Mouse (Mus musculus) inflammation-experienced regulatory T-cells, adult 6 months (primary cell): ENCODE data around the gene Scn2a. TPM values are rescaled to one million over a fixed set of nuclear protein-coding genes. Genes with fewer than 3 reads are reported as not detected.

ENCODE experiments used
- ATAC-seq: one replicate; pipeline ENCODE4 v1.8.0; 2017
- polyA plus RNA-seq, 3 experiments: library from polyadenylated mRNA; unstranded; fragments of 100-300 nt; shearing (Covaris generic); gene quantifications; one replicate each; pipeline ENCODE4 v1.2.1; 2017

Scn2a gene
- polyA plus RNA-seq, 3 experiments from 2014 or later = 0.50 to 0.80 (median 0.55) TPM

GRCm38 (mm10) chr2:65700246-65700645, 79.7 kb downstream of the Scn2a start:
- no peak for ATAC-seq

DNA sequence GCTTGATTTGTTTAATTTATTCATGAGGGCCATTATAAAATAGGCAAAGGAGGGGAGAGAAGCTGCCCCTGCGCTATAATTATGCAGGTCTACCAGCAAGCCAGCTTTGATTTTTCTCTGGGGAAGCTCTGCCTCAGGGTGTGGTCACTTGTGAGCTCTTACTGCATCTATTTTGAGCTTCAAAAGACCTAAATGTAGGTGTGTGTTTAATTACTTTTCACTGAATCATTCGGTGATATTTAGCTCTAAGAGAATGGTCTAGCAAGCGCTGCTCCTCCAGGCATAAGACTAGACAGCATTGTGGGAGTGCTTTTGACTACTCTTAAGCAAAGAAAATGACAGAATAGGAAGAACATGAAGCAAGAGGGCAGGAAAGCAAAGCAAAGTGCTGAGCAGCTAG, 80.6 kb downstream of the Scn2a start:
- no peak for ATAC-seq

DNA sequence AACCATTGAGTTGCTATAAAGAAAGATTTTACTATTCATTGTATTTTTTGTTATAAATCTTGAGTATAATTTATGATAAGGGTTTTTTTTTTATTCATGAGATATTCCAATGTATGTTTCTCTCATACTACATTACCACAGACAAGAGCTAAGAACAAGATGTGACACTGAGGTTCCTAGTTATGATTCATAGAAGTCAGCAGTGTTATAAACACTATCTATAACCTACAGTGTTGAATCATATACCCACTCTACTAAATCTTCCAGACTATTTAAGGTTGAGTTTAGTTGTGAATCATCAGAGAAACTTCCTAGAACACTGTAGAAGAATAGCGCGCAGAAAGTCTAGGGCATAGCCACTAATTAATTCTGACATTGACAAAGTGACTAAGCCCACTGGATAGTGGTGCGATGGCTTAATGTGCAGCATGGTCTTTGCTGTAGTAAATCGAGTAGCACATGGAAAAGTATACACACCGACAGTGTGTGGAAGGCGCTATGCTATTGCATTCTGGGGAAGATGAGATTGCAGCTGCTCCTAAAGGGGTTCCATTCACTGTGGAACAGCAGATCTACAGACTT, 101.7 kb downstream of the Scn2a start:
- ATAC-seq = no peak

GRCm38 (mm10) chr2:65745400-65745799, 124.8 kb downstream of the Scn2a start:
- no peak for ATAC-seq

GRCm38 (mm10) chr2:65782442-65782841, 161.9 kb downstream of the Scn2a start:
- ATAC-seq = no peak

DNA sequence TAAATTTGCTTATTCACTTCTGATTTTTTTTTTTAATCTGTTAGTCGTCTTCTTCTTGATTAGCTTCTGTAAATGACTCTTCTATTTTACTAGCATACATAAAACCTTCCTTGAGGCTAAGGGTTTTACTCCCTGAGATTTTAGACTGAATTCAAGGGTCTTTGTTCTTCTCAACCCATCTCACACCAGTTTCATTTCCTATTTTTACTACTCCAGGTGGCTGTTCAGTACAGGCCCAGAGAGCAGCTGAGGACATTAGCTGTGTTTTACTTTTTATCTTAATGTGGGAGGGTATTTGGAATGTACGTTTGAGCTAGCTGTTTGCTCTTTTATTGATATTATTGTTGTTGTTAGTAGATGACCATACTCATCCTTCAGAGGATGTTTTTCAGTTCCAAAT, 162.8 kb downstream of the Scn2a start:
- ATAC-seq = no peak

- peak; percentile 91 for ATAC-seq
Measured at GRCm38 (mm10) chr2:65792516-65792915, 171.9 kb downstream of the Scn2a start.

DNA sequence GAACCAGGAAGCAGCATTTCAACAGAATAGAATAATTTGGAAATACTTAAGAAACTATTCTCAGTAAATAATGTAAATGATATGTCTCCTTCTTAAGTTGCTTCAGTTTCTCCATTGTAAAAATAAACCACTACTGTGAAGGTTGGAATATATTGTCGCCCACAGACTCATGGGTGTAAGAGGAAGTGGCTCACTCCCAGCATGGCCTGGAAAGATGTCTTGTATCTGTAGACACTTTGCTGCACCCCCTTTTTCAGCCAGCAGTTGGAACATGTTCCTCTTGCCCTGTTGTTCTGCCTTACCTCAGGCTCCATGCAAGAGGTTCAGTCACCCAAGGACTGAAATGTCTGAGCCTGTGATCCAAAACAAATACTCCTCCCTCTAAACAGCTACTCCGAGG, 173.0 kb downstream of the Scn2a start:
- no peak for ATAC-seq

GRCm38 (mm10) chr2:65801054-65801709, 180.6 kb downstream of the Scn2a start:
- no peak for ATAC-seq

DNA sequence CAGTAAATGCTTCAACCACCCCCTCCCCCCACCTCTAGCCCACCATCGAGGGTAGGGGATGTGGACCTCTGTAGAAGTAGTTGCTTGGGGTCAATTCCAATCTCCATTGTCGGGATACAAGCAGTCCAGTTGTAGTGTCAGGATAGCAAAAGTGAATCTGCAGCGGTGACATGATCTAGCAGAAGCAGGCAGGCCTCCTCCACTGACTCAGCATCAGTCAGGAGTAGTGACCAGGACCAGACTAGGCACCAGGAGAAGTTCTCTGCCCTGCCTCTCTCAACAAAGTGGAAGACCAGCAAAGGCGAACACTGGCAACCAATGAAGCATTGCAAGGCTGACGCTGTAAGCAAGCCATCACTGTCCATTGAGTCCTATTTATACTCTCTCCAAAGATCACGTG, 186.0 kb downstream of the Scn2a start:
- no peak for ATAC-seq

DNA sequence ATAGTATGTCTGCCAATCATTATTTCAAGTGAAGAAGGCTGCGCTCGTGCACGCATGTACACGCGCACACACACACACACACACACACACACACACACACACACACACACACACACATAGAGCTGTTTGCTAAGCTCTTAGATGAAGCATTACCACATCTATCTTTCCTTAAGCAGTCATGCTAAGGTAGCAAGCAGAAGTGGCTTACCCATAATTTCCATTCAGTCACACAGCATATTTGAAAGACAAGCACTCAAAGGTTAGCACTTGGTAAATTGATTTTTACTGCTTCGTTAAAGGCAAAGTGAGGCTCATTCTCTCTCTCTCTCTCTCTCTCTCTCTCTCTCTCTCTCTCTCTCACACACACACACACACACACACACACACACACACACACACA, 190.6 kb downstream of the Scn2a start:
- peak; percentile 51 for ATAC-seq

Other genes starting within 250 kb of the Scn2a start
- not detected for gene Scn3a, start 53.1 kb upstream of the Scn2a start, polyA plus RNA-seq
- gene Csrnp3, start 225.0 kb downstream of the Scn2a start, polyA plus RNA-seq = not detected